Mouse (Mus musculus): Measurements from ENCODE around the gene Rybp. TPM values are rescaled to one million over a fixed set of nuclear protein-coding genes. Genes with fewer than 3 reads are reported as not detected.

Rybp gene
- total RNA-seq, 2 experiments from 2014 or later: 57.7 to 59.8 TPM

- no peak for DNase-seq (ENCODE audit: extremely low spot score in 1 of 2, low spot score in 1 of 2)
Observed at GRCm38 (mm10) chr6:100221803-100222202, 65.5 kb downstream of the Rybp start.

- DNase-seq (ENCODE audit: extremely low spot score in 1 of 2, low spot score in 1 of 2): no peak
Observed at GRCm38 (mm10) chr6:100220917-100221560, 66.2 kb downstream of the Rybp start.

- no peak for DNase-seq (ENCODE audit: extremely low spot score in 1 of 2, low spot score in 1 of 2)
Observed at GRCm38 (mm10) chr6:100219971-100220370, 67.3 kb downstream of the Rybp start.

GRCm38 (mm10) chr6:100218541-100219341, 68.5 kb downstream of the Rybp start:
- peak; percentile 46 to 57 for DNase-seq (ENCODE audit: extremely low spot score in 1 of 2, low spot score in 1 of 2)

- no peak for DNase-seq (ENCODE audit: extremely low spot score in 1 of 2, low spot score in 1 of 2)
Observed at GRCm38 (mm10) chr6:100217507-100217906, 69.8 kb downstream of the Rybp start.

- DNase-seq (ENCODE audit: extremely low spot score in 1 of 2, low spot score in 1 of 2): no peak
Observed at GRCm38 (mm10) chr6:100216945-100217344, 70.3 kb downstream of the Rybp start.

GRCm38 (mm10) chr6:100215809-100216208, 71.5 kb downstream of the Rybp start:
- no peak for DNase-seq (ENCODE audit: extremely low spot score in 1 of 2, low spot score in 1 of 2)

GRCm38 (mm10) chr6:100214132-100214913, 73.0 kb downstream of the Rybp start:
- no peak for DNase-seq (ENCODE audit: extremely low spot score in 1 of 2, low spot score in 1 of 2)

- no peak for DNase-seq (ENCODE audit: extremely low spot score in 1 of 2, low spot score in 1 of 2)
Observed at GRCm38 (mm10) chr6:100213596-100213995, 73.7 kb downstream of the Rybp start.

- no peak for DNase-seq (ENCODE audit: extremely low spot score in 1 of 2, low spot score in 1 of 2)
Observed at GRCm38 (mm10) chr6:100212820-100213219, 74.5 kb downstream of the Rybp start.

GRCm38 (mm10) chr6:100211646-100212045, 75.6 kb downstream of the Rybp start:
- no peak for DNase-seq (ENCODE audit: extremely low spot score in 1 of 2, low spot score in 1 of 2)

- DNase-seq (ENCODE audit: extremely low spot score in 1 of 2, low spot score in 1 of 2): no peak
Observed at GRCm38 (mm10) chr6:100210517-100210916, 76.8 kb downstream of the Rybp start.

- DNase-seq (ENCODE audit: extremely low spot score in 1 of 2, low spot score in 1 of 2): peak; percentile 35 to 36
Observed at GRCm38 (mm10) chr6:100206741-100207275, 80.5 kb downstream of the Rybp start.

GRCm38 (mm10) chr6:100206261-100206660, 81.0 kb downstream of the Rybp start:
- no peak for DNase-seq (ENCODE audit: extremely low spot score in 1 of 2, low spot score in 1 of 2)

GRCm38 (mm10) chr6:100204436-100204835, 82.8 kb downstream of the Rybp start:
- DNase-seq (ENCODE audit: extremely low spot score in 1 of 2, low spot score in 1 of 2): no peak

GRCm38 (mm10) chr6:100203492-100203891, 83.8 kb downstream of the Rybp start:
- DNase-seq (ENCODE audit: extremely low spot score in 1 of 2, low spot score in 1 of 2): no peak

GRCm38 (mm10) chr6:100202091-100202490, 85.2 kb downstream of the Rybp start:
- DNase-seq (ENCODE audit: extremely low spot score in 1 of 2, low spot score in 1 of 2): no peak

GRCm38 (mm10) chr6:100197102-100197501, 90.2 kb downstream of the Rybp start:
- DNase-seq (ENCODE audit: extremely low spot score in 1 of 2, low spot score in 1 of 2): no peak

- no peak for DNase-seq (ENCODE audit: extremely low spot score in 1 of 2, low spot score in 1 of 2)
Observed at GRCm38 (mm10) chr6:100195870-100196409, 91.3 kb downstream of the Rybp start.

- DNase-seq (ENCODE audit: extremely low spot score in 1 of 2, low spot score in 1 of 2): no peak
Observed at GRCm38 (mm10) chr6:100195091-100195490, 92.2 kb downstream of the Rybp start.

- no peak for DNase-seq (ENCODE audit: extremely low spot score in 1 of 2, low spot score in 1 of 2)
Observed at GRCm38 (mm10) chr6:100193760-100194159, 93.5 kb downstream of the Rybp start.

All from layer of hippocampus, postnatal 25 days (tissue).